In the genomic region with DNA sequence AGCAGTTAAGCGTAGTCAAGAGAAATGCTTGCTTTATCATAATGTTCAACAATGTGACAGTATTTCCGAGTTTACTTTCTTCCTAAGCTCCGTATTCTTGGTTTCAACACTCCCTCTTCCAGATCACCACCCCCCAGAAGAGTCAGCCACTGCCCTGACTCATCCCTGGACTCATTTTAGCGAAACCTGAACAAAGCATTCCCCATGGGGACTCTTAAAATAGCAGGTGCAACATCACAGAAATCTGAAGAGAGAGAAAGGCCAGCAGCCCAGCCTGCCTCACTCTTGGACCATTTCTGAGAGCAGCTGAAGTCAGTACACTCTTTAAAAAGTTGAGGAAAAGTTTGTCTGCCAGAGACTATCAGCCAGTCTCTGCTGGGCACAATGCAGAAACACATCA, we compare ENCODE assay signal across 9 mouse cellular contexts. TPM values are rescaled to one million over a fixed set of nuclear protein-coding genes. Genes with fewer than 3 reads are reported as not detected.
A peak's percentile ranks its signal among the peaks of the same experiment; 100 is the strongest.
DNase-seq lines count a peak whose midpoint lies in the region; ATAC-seq and TF ChIP-seq lines count a peak whose summit lies in the region.
"Had no signal": no experiment of that assay in that cellular context is flagged by ENCODE, and none has a peak within 500 bp of the region (broad histone marks: within the 10 kb centered on the region; RNA-seq: fewer than 3 reads in every experiment).

No protein-coding gene starts in this region.

- peaks cover 25% of the 10 kb centered on the region for H3K4me1 ChIP-seq in heart, embryonic 12.5 days (replicated peaks)
- H3K4me1 ChIP-seq in forebrain, postnatal 0 days (ENCODE audit: insufficient read depth): peaks cover 5% of the 10 kb centered on the region
- peaks cover 13% of the 10 kb centered on the region for H3K4me1 ChIP-seq in midbrain, embryonic 11.5 days (ENCODE audit: control insufficient read depth, insufficient read depth, low read length)

- H3K9me3 ChIP-seq in heart, embryonic 12.5 days (replicated peaks): no peaks in the 10 kb centered on the region
- no peaks in the 10 kb centered on the region for H3K9me3 ChIP-seq in forebrain, postnatal 0 days (ENCODE audit: low read length)
- H3K9me3 ChIP-seq in midbrain, embryonic 11.5 days (ENCODE audit: control insufficient read depth, low read length): no peaks in the 10 kb centered on the region

- peak overlapping the region; percentile 84 for H3K4me3 ChIP-seq in heart, embryonic 12.5 days
- H3K4me3 ChIP-seq in forebrain, postnatal 0 days (ENCODE audit: low read depth, low read length): peak overlapping the region; percentile 85
- H3K4me3 ChIP-seq in midbrain, embryonic 11.5 days (ENCODE audit: low read depth, low read length): peak overlapping the region; percentile 46

- no peak for TF ChIP-seq CTCF in forebrain, postnatal 0 days (IDR thresholded peaks at IDR 0.05; ENCODE audit: low read depth)

- no peak for DNase-seq in heart, postnatal 10 days
- peak; percentile 59 for DNase-seq in Muller cell, postnatal 12 days (ENCODE audit: inconsistent ontology term)
- DNase-seq in forebrain, postnatal 0 days: no peak
- no peak for DNase-seq in midbrain, embryonic 11.5 days (ENCODE audit: low spot score, missing footprints)
- no peak for DNase-seq in embryo, embryonic 9.5 days (ENCODE audit: extremely low spot score)
- no peak for DNase-seq in cerebellum, adult 11 months
- DNase-seq in adrenal gland, postnatal 14 days: no peak
- DNase-seq: thymus, adult 2 months had no signal

- H3K9ac ChIP-seq in heart, embryonic 12.5 days: peak overlapping the region; percentile 32; the same call in 1 of the 2 replicates
- H3K9ac ChIP-seq in forebrain, postnatal 0 days: no peak overlapping the region
- H3K9ac ChIP-seq in midbrain, embryonic 11.5 days (ENCODE audit: low read length): peak overlapping the region; percentile 82; the same call in 1 of the 2 replicates

- 42% methylated on average over 4 of the region's 4 CpGs for WGBS in heart, embryonic 12.5 days
- WGBS in forebrain, postnatal 0 days: 54% methylated on average over 4 of the region's 4 CpGs
- WGBS in midbrain, embryonic 11.5 days: 50% methylated on average over 4 of the region's 4 CpGs

- intact Hi-C loops in heart, postnatal 10 days (cut with DNase I): loop anchor here (10.0 kb wide), 3 partner anchors 203 to 1787 kb away; no protein-coding TSS in a partner anchor

- H3K27ac ChIP-seq in heart, embryonic 12.5 days (ENCODE audit: poor library complexity, severe bottlenecking): peak overlapping the region; percentile 25; the same call in 1 of the 2 replicates
- no peak overlapping the region for H3K27ac ChIP-seq in forebrain, postnatal 0 days (ENCODE audit: low read depth, low read length)
- H3K27ac ChIP-seq in midbrain, embryonic 11.5 days (ENCODE audit: low read depth, low read length): no peak overlapping the region

- H3K4me2 ChIP-seq in heart, embryonic 12.5 days: peak overlapping the region; percentile 92
- peak overlapping the region; percentile 60 for H3K4me2 ChIP-seq in forebrain, postnatal 0 days (ENCODE audit: low read depth)
- H3K4me2 ChIP-seq in midbrain, embryonic 11.5 days: peak overlapping the region; percentile 91

- no peak for ATAC-seq in heart, embryonic 12.5 days (ENCODE audit: insufficient number of reproducible peaks, low FRiP score)
- no peak for ATAC-seq in forebrain, postnatal 0 days
- no peak for ATAC-seq in midbrain, embryonic 11.5 days (ENCODE audit: low FRiP score)

- H3K27me3 ChIP-seq in heart, embryonic 12.5 days (replicated peaks): no peaks in the 10 kb centered on the region
- H3K27me3 ChIP-seq in forebrain, postnatal 0 days (ENCODE audit: insufficient read depth, low read length): no peaks in the 10 kb centered on the region
- H3K27me3 ChIP-seq in midbrain, embryonic 11.5 days (ENCODE audit: control insufficient read depth, insufficient read depth, low read length): no peaks in the 10 kb centered on the region

- H3K36me3 ChIP-seq in heart, embryonic 12.5 days: no peaks in the 10 kb centered on the region
- no peaks in the 10 kb centered on the region for H3K36me3 ChIP-seq in forebrain, postnatal 0 days (ENCODE audit: insufficient read depth)
- no peaks in the 10 kb centered on the region for H3K36me3 ChIP-seq in midbrain, embryonic 11.5 days (ENCODE audit: control insufficient read depth, insufficient read depth, low read length)

RNA-seq across cellular contexts. Expression of a gene that starts 2.4 kb away (rescaled TPM):
- polyA plus RNA-seq in heart, embryonic 12.5 days (2016; fragmentation: Nextera tagmentation; extraction: Ambion mirVana): 7.0 and 7.6 TPM in 2 replicates
- 1 to 10 TPM; 5.2 to 6.3 TPM for total RNA-seq in heart, postnatal 10 days (2021)
- 8.5 and 11.1 TPM in 2 replicates for total RNA-seq in forebrain, postnatal 0 days (2014; rRNA removed)
- 3.2 and 4.6 TPM in 2 replicates for polyA plus RNA-seq in forebrain, postnatal 0 days (2015; fragmentation: Nextera tagmentation; extraction: Ambion mirVana)
- 3.7 and 6.0 TPM in 2 replicates for polyA plus RNA-seq in midbrain, embryonic 11.5 days (2014; fragmentation: Nextera tagmentation; extraction: Ambion mirVana)
- 9.1 and 11.7 TPM in 2 replicates for total RNA-seq in adrenal gland, postnatal 14 days (2021)
